Mouse (Mus musculus) limb, embryonic 14.5 days (tissue): ENCODE data around the gene Trim9. TPM values are rescaled to one million over a fixed set of nuclear protein-coding genes. Genes with fewer than 3 reads are reported as not detected.

Source experiments
- ATAC-seq: fragments of 200-750 bp; cut with Nextera tagmentation; 2 replicates; pipeline ENCODE4 v1.8.0; 2017; ENCODE audit warnings: low read depth, moderate number of reproducible peaks, moderate TSS enrichment; ENCODE audit not compliant: low FRiP score
- DNase-seq: peaks from one replicate; pipeline ENCODE4 v3.0.0-alpha.2; 2015; ENCODE audit warnings: low spot score
- H3K27ac ChIP-seq: fragments of 300-500 bp; sonication (generic); replicated peaks from 2 replicates; pipeline ENCODE4 v1.5.1; 2014; ENCODE audit warnings: low read depth, mild to moderate bottlenecking, low read length, moderate library complexity, mixed read lengths
- H3K27me3 ChIP-seq: fragments of 300-500 bp; sonication (generic); 2 replicates; pipeline ENCODE4 v1.6.1; 2014; ENCODE audit warnings: low read length, mixed read lengths; ENCODE audit not compliant: control insufficient read depth, insufficient read depth
- H3K36me3 ChIP-seq: fragments of 300-500 bp; sonication (generic); 2 replicates; pipeline ENCODE4 v1.6.1; 2014; ENCODE audit warnings: mild to moderate bottlenecking, low read length, moderate library complexity, mixed read lengths; ENCODE audit not compliant: control insufficient read depth, insufficient read depth
- H3K4me1 ChIP-seq: fragments of 300-500 bp; sonication (generic); 2 replicates; pipeline ENCODE4 v1.6.1; 2014; ENCODE audit warnings: antibody characterized with exemption, low read length, mixed read lengths; ENCODE audit not compliant: control insufficient read depth, insufficient read depth
- H3K4me2 ChIP-seq: fragments of 300-500 bp; sonication (generic); replicated peaks from 2 replicates; pipeline ENCODE4 v1.6.1; 2014; ENCODE audit warnings: low read depth, mild to moderate bottlenecking, low read length, moderate library complexity; ENCODE audit not compliant: severe bottlenecking
- H3K4me3 ChIP-seq: fragments of 300-500 bp; sonication (generic); replicated peaks from 2 replicates; pipeline ENCODE4 v1.5.1; 2014; ENCODE audit warnings: low read length
- H3K9ac ChIP-seq: fragments of 300-500 bp; sonication (generic); 2 replicates; pipeline ENCODE4 v1.6.1; 2014; ENCODE audit warnings: mild to moderate bottlenecking, low read depth, low read length, moderate library complexity; ENCODE audit not compliant: severe bottlenecking
- H3K9me3 ChIP-seq: fragments of 300-500 bp; sonication (generic); 2 replicates; pipeline ENCODE4 v1.6.1; 2016; ENCODE audit warnings: low read length; ENCODE audit not compliant: control insufficient read depth
- POLR2A ChIP-seq: fragments of 200-500 bp; IDR thresholded peaks from 2 replicates; pipeline ENCODE4 v1.8.0; 2012; ENCODE audit warnings: inconsistent platforms, mild to moderate bottlenecking, moderate library complexity, borderline replicate concordance; ENCODE audit not compliant: insufficient read depth, insufficient read length; ENCODE audit errors: extremely low read depth
- WGBS: fragments of 180-500 bp; shearing (Covaris S2); extraction: QIAGEN DNeasy Blood & Tissue Kit; methylation state at CpG from one replicate; pipeline ENCODE4 v1.1.7; 2014; 5-methylcytosine and 5-hydroxymethylcytosine counted together
- polyA plus RNA-seq, 2 experiments: library from polyadenylated mRNA; depleted of rRNA in 1 of 2; stranded (reverse) in 1 of 2; unstranded in 1 of 2; fragments of >200 nt; fragmentation: Nextera tagmentation in 1 of 2; extraction: Ambion mirVana in 1 of 2; gene quantifications; 2 replicates each; pipeline versions ENCODE4 v1.2.1 to v1.2.3; 2012 to 2014

Trim9 gene
- polyA plus RNA-seq, 2 experiments, result 0.95 to 1.0 TPM

DNA sequence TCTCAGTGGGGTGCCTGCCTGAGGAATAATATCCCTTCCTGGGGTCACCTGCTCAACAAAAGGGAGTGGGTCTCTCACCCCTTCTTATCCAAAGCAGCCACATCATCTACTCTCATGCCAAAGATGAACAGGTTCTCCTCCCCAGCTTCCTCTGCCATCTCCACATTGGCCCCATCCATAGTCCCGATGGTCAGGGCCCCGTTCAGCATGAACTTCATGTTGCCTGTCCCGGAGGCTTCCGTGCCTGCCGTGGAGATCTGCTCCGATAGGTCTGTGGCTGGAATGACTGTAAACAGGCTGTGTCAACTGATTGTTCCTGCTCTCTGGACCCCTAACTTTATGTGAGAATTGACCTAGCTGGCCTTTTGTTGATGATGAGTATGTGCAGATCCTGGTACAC, 152.0 kb downstream of the Trim9 start:
- no peak overlapping the region for H3K4me2 ChIP-seq
- DNase-seq (no peak), ATAC-seq (no peak)
- no peak overlapping the region for H3K4me3 ChIP-seq
- TF ChIP-seq POLR2A, result no peak
- no peak overlapping the region for H3K27ac ChIP-seq
- WGBS, result 95% methylated on average over 6 of the region's 6 CpGs
- H3K4me1 ChIP-seq, result peaks cover 11% of the 10 kb centered on the region
- H3K9me3 ChIP-seq, result no peaks in the 10 kb centered on the region
- no peaks in the 10 kb centered on the region for H3K36me3 ChIP-seq
- H3K27me3 ChIP-seq, result no peaks in the 10 kb centered on the region
- no peak overlapping the region for H3K9ac ChIP-seq

Other genes with a start within 250 kb of the Trim9 start
- 14.3 and 16.9 TPM in 2 replicates for gene Nin, start 233.9 kb downstream of the Trim9 start, polyA plus RNA-seq (2012; rRNA removed)
- 13.7 and 16.1 TPM in 2 replicates for gene Nin, start 233.9 kb downstream of the Trim9 start, polyA plus RNA-seq (2014; fragmentation: Nextera tagmentation; extraction: Ambion mirVana)
- gene Abhd12b, start 193.5 kb downstream of the Trim9 start, polyA plus RNA-seq (2012; rRNA removed), result 0.04 TPM in 1 of 2 replicates, not detected in the other
- gene Abhd12b, start 193.5 kb downstream of the Trim9 start, polyA plus RNA-seq (2014; fragmentation: Nextera tagmentation; extraction: Ambion mirVana), result not detected in 2 replicates
- 16.5 and 18.3 TPM in 2 replicates for gene Pygl, start 116.1 kb downstream of the Trim9 start, polyA plus RNA-seq (2012; rRNA removed)
- 21.9 and 23.3 TPM in 2 replicates for gene Pygl, start 116.1 kb downstream of the Trim9 start, polyA plus RNA-seq (2014; fragmentation: Nextera tagmentation; extraction: Ambion mirVana)
- gene Tmx1, start 105.5 kb upstream of the Trim9 start, polyA plus RNA-seq (2012; rRNA removed), result 34.2 and 37.3 TPM in 2 replicates
- gene Tmx1, start 105.5 kb upstream of the Trim9 start, polyA plus RNA-seq (2014; fragmentation: Nextera tagmentation; extraction: Ambion mirVana), result 72.0 and 72.8 TPM in 2 replicates